Mouse (Mus musculus) right cerebral cortex, adult 2 months (tissue): ENCODE results near the gene Qrich1.
A peak's percentile ranks its signal among the peaks of the same experiment; 100 is the strongest.
"Not testable (repeated sequence)": the region's sequence is repeated elsewhere in the genome, so short reads cannot be mapped to it uniquely, and the experiment has no call there.

Source experiments
- DNase-seq, 2 experiments: peaks; one replicate each; pipeline ENCODE4 v3.0.0; 2021 to 2022; ENCODE audit warnings: low spot score in 2 of 2

Qrich1 gene

GRCm38 (mm10) chr9:108579344-108579690 is 62.7 kb downstream of the Qrich1 start:
- no peak for DNase-seq

DNA sequence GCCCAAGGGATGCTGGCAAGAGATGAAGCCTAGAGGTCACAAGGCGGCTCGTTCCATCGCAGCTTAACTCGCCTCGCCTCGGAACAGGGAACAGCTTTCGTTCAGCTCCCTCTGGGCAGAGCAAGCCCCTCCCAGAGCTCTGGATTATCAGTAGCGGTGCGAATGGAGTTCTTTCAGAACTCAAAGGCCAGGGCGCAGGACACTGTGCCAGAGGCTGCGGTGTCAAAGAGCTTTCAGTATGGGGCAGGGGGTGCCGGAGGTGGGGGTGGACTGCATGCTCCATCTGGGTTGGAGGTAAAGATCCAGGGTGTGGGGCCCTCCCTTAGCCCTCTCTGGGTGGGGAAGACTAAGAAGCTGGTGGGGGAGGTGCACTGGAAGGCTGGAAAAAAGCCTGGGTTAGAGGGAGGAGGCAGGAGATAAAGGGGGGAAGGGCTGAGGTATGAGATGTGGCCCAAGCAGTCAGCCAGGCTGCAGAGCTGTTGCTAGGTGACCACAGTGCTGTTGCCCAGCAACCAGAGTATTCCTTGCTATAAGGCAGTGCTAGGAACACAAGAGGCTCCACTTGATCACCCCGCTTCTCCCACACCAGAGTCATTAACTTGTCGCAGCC is 71.1 kb downstream of the Qrich1 start:
- DNase-seq = peak; percentile 84 to 93

- no peak for DNase-seq
Observed at GRCm38 (mm10) chr9:108589229-108589628, 72.6 kb downstream of the Qrich1 start.

DNA sequence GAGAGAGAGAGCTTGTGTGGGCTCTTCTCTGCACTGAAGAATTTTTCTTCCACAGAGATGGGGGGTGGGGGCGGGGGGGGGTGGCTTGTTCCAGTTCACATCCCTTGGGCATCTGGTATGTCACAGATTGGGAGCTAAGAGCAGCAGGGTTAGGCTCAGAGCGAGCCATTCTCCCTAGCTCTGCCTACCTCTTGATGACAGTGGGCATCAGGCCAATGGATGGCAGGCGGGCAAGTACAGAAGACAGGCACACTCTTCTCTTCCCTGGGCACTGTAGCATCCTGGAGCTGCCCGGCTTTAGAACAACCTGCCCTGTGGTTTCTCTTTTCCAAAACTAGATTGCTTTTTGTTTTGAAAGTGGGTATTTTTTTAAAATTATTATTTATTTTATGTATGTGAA is 74.9 kb downstream of the Qrich1 start:
- no peak for DNase-seq

DNA sequence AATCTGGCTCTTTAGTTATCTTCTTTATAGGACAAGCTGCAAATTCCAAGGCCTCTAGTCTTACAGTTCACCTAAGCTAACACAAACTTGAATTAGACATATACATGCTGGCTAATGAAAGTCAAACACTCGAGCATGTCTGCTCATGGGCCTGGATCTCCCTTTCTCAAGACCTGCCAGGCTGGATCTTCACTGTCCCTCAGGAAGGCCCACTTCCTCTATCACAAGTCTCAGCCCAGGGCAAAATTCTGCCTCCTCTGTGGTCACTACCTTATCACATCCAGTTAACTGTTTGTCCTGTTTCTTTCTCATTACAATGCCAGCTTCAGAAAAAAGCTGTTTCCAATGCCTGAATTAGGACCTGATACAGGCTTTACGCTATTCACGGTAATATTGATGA is 77.7 kb downstream of the Qrich1 start:
- DNase-seq = no peak

DNA sequence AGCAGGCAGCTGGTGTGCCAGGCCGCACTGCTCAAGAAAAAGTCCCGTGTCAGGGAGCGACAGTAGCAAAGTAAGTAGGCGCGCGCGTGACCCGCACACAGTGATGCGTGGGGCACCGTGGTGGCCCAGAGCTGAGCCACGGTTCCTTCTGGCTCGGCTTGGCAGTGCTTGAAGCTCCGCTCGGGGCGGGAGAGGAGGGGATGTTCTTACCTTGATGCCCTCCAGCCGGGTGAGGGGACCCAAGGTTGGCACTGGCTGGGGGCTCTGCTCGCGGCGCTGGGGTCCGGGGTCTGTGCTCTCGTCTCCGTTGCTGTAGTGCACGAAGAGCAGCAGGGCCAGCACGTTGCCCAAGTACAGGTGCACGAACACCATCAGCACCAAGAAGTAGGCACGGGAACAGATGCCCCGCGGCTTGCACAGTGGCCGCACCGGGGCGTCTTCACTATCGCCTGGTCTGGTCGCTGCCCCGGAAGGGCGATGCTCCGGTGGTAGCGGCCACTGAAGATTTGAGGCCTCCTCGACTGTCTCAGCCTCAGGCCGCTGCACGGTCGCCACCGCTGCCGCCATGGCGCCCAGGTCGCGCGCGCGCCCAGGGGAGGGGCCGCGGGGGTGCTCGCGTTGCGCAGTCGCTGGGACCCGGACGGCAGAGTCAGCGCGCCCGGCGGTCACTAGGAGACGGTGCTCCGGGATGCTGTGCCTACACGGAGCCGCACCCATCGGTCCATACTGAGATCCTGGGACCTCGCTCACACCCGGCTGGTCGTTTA is 80.6 kb downstream of the Qrich1 start, which contains the start of gene P4htm:
TSS of gene P4htm (minus strand) at position 670 of the 767 bp plus-strand sequence.
- peak; percentile 75 to 84 for DNase-seq

GRCm38 (mm10) chr9:108599021-108599566 is 82.5 kb downstream of the Qrich1 start:
- DNase-seq = no peak

DNA sequence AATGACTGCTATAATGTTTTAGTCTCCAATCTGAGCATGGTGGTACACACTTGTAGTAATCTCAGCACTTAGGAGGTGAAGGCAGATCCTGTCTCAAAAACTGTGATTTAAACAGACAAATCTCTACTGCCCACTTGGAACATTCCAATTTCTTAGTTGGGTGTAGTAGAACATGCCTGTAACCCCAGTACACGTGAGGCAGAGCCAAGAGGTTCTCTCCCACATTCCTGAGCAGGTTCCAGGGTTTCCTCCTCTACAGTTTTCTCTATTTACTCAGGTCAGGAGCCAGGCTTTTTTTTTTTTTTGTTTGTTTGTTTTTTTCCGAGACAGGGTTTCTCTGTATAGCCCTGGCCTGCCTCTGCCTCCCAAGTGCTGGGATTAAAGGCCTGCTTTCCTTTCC is 83.4 kb downstream of the Qrich1 start:
- DNase-seq = no peak

DNA sequence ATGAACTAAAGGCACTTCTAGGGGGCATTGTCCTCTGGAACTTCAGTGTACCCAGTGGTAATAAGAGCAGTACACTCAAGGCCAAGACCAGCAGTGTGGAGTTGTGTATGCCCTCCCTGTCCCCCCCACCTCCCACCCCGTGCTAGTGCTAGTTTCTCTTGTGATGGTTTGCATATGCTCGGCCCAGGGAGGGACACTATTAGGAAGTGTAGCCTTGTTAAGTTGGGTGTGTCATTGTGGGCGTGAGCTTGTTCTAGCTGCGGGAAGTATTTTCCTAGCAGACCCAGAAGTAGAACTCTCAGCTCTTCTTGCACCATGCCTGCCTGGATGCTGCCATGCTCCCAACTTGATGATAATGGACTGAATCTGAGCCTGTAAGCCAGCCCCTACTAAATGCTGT is 85.4 kb downstream of the Qrich1 start:
- DNase-seq = no peak

DNA sequence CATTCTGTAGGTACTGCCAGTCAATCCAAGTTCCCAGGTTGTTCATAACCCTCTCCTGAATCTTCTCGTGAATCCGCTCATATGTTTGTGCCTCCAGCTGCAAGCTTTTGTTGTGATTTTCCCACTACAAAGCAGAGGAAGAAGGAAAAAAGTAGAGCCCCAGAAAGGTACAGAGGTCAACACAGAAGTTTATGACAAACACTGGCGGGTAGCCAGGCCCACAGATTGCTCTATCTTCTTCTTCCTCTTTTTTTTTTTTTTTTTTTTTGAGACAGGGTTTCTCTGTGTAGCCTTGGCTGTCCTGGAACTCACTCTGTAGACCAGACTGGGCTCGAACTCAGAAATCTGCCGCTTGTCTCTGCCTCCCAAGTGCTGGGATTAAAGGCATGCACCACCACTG is 91.3 kb downstream of the Qrich1 start:
- DNase-seq = not testable (repeated sequence)

DNA sequence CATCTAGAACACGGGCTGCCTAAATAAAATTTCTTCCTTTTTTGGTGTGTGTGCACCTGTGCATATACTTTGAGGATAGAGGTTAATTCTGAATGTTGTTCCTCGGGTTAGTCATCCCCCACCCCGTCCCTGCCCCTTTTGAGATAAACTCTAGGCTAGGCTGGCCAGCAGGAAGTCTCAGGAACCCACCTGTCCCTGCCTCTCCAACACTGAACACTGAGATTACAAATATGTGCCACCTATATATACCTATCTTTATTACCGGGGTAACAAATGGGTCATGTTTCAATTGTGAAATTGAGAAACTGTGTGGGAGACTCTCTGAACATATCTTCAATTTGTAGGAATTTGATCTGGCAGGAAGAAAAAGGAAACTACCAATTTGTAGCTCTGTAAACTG is 92.3 kb downstream of the Qrich1 start:
- DNase-seq = no peak
